Mouse (Mus musculus): Measurements from ENCODE around the gene Rock2.
A peak's percentile ranks its signal among the peaks of the same experiment; 100 is the strongest.

Rock2 gene

GRCm38 (mm10) chr12:16872006-16872405, 22.7 kb upstream of the Rock2 start:
- ATAC-seq (ENCODE audit: low TSS enrichment), result no peak

GRCm38 (mm10) chr12:16872926-16873464, 21.7 kb upstream of the Rock2 start:
- 0 out of 2 replicates have a peak, but pooled peaks have one; percentile 7 for ATAC-seq (ENCODE audit: low TSS enrichment)

- peak; percentile 80 for ATAC-seq (ENCODE audit: low TSS enrichment)
Observed at GRCm38 (mm10) chr12:16873549-16873948, 21.1 kb upstream of the Rock2 start.

DNA sequence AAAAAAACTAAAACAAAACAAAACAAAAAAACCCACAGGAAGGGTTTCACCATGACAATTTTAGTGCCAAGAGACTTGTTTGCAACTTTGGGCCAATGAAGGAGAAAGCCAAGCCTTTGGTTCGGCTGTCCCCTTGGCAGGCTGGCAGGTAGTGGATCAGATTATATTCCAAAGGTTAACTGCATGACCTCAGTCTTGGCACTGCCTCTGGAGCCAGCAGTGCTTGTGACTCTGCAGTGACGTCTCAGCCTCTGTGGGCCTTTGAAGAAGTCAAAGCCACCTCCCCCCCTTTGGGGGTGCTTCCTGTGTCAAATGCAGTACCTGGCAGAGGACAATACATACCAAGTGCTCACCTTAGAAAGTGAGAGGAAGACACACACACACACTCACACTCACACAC, 20.6 kb upstream of the Rock2 start:
- ATAC-seq (ENCODE audit: low TSS enrichment), result no peak

DNA sequence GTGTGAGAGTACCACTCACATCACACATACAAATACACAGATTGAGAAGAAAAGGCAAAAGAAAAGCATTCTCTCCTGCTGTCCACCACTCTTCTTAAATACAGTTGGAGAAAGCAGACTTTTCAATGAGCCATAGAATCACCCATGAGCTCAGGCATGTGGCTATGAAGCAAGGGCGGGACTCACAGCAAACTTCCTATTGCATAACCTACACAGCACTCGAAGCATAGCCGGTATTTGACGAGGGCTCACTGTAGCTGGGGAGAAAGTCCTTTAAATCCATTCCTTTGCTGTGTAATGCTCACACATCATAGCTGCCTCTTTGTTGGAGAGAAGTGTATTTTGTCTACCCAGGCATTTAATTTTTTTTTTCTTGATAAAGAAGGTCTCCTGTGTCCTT, 19.4 kb upstream of the Rock2 start:
- ATAC-seq (ENCODE audit: low TSS enrichment), result peak; percentile 50; the same call in 1 of the 2 replicates

- ATAC-seq (ENCODE audit: low TSS enrichment), result no peak
Observed at GRCm38 (mm10) chr12:16875678-16876077, 19.0 kb upstream of the Rock2 start.

DNA sequence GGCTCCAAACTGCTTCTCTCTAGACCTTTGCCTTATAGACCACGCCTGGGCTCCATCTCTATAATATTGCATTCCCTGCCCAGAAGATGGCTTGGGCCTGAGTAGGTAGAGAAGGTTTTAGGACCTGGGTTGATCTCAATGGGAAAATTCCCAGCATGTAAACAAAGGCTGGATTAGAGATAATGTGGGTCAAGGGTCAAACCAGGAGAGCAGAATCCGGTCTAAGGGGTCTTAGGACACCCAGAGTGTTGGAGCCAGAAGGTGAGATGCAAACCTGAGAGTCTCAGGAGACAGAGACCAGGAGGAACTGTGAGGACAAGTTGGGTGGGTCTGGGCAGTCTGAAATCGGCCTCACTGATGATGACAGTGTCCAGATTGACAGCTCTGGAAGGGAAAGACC, 18.0 kb upstream of the Rock2 start:
- no peak for ATAC-seq (ENCODE audit: low TSS enrichment)

DNA sequence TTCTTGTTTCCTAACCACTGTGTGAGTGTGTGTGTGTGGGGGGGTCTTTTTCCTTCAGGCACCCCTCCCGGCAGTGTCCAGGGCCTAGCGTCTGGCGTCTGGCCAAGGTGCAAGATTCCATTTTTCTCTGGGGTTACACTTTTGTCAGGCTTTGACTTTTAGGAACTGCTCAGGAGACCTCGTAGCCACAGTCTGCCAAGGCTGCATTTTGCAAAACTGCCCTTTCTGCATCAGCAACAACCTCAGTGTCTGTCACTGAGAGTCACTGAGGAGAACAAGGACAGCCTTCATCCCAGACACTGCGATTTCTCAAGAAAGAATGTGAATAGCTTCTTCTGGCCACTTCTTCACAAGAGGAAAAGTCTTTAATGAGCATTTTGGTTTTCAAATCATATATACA, 17.6 kb upstream of the Rock2 start:
- ATAC-seq (ENCODE audit: low TSS enrichment), result no peak

- 0 out of 2 replicates have a peak, but pooled peaks have one; percentile 29 for ATAC-seq (ENCODE audit: low TSS enrichment)
Observed at GRCm38 (mm10) chr12:16877679-16878078, 17.0 kb upstream of the Rock2 start.

GRCm38 (mm10) chr12:16879369-16879768, 15.3 kb upstream of the Rock2 start:
- no peak for ATAC-seq (ENCODE audit: low TSS enrichment)

- ATAC-seq (ENCODE audit: low TSS enrichment), result no peak
Observed at GRCm38 (mm10) chr12:16880077-16880476, 14.6 kb upstream of the Rock2 start.

DNA sequence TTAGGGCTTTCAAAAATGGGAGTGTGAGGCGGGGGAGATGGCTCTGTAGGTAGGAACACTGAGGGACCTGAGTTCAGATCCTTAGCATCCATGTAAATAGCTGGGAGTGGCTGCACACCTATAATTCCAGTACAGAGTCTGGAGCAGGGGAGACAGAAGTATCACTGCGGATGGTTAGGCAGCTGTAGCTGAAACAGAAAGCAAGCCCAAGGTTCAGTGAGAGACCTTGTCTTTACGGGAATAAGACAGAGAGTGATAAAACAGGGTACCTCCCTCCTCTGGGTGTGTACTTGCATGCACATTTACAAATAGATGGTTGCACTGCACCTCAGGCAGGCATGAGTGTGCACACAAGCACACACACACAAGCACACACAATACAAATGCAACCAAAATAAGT, 12.3 kb upstream of the Rock2 start:
- ATAC-seq (ENCODE audit: low TSS enrichment), result no peak

GRCm38 (mm10) chr12:16883111-16883510, 11.6 kb upstream of the Rock2 start:
- no peak for ATAC-seq (ENCODE audit: low TSS enrichment)

DNA sequence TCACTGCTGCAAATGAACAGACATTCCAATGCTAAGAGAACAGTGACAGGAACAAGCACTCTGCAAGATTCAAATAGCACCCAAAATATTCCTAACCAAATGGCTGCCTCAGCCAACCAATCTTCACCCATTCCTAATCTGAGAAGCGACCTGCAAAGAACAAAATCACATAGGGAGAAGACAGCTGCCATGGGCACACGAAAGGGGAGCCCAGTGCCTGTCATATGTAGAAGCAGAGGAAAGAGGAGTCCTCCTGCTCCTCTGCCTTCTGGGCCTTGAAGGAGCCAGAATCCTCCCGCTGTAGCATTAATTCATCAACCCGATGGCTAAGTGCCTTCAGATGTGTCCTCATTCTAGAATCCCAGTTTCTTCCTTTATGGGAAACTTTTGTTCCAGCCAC, 10.2 kb upstream of the Rock2 start:
- ATAC-seq (ENCODE audit: low TSS enrichment), result no peak

DNA sequence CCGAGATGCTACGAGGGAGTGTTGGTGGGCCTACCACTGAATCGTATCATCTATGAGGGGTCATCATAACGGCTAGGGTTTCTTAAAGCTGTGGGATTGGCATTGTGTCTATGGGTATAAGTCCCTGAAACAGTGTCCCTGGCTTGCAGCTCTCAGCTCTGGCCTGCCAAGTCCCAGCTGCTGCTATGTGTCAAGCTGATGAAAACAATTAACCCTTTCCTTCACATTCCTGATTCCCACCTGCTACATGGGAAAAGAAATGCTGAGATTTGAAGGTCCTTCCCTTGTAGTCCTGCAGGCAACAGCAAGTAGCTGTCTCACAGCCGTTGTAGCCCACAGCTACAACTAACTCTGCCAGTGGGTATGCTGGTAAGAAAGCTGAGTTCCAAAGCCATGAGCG, 8.3 kb upstream of the Rock2 start:
- no peak for ATAC-seq (ENCODE audit: low TSS enrichment)

GRCm38 (mm10) chr12:16893039-16893438, 1.7 kb upstream of the Rock2 start:
- ATAC-seq (ENCODE audit: low TSS enrichment), result no peak

- ATAC-seq (ENCODE audit: low TSS enrichment), result no peak
Observed at GRCm38 (mm10) chr12:16893656-16894395, 869 bp upstream of the Rock2 start.

DNA sequence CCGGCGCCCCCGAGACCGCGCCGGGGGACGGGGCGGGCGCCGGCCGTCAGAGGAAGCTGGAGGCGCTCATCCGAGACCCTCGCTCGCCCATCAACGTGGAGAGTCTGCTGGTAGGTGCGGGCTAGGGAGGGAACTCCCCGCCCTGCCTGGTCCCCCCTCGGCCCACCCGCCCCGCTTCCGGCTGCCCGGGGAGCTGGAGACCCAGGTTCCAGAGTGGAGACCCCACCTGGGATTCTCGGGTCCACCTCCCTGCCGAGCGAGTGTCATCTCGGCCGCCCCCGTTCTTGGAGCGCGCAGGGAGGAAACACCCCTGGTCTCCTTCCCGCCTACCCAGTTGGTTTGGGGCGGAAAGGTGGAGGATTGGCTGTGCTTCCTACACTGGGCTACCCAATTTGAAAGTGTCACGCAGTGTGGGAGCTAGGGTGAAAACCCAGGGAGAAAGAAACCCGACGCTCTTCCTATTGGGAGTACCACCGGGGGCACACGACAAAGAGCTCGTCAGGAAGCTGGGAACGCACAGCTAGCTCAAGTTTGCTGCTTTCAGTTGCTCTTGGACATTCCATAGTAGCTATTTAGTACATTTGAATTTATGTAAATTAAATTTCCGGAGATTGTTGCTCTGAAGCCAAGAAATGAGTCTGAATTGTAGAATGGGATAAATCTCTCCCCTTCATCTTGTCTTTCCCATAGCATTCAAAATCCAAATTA, 680 bp downstream of the Rock2 start:
- peak; percentile 24 for ATAC-seq (ENCODE audit: low TSS enrichment)

DNA sequence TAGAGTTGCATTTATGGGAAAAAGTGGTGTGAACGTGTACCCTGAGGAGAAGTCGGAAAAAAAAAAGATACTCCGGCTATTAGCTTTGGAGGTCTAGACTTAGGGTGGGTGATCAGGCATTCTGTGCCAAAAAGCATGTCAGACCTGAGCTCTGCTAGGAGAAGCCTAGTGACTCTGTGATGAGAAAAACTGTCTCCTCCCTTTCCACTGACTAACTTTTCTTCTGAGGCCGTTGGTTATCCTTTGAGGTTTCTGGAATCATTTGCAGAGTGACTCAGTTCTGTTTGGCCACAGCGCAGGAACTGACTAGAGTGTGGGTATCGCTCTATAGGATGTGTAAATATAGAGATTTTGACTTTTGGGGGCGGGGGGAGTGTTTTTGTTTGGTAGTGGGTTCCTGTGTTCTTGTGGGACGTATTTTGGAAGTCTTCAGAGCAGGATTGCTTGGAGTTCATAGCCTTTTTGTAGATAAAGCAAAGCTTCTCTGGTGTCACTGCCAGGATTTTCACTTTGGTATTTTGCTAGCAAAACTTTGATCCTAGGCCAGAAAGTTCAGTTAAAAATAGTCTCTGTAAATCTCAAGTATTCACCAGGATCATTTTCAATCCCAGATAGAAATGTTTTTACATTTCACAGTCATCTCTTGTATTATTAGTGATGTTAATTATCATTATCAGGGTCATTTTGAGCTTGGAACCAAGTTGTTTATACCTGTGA, 1.5 kb downstream of the Rock2 start:
- peak; percentile 27; the same call in 1 of the 2 replicates for ATAC-seq (ENCODE audit: low TSS enrichment)

DNA sequence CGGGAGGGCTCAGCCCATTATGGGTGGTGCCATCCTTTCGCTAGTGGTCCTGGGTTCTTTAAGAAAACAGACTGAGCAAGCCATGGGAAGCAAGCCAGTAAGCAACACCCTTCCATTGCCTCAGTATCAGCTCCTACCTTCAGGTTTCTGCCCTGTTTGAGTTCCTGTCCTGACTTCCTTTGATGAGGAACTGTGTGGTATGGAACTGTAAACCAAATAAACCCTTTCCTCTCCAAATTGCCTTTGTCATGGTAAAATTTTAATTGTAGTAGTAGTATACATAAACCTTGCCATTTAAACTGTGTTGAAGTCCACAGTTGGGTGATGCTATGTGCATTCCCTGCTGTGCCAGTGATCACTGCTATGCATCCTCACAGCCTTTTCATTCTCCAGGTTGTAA, 2.5 kb downstream of the Rock2 start:
- no peak for ATAC-seq (ENCODE audit: low TSS enrichment)

DNA sequence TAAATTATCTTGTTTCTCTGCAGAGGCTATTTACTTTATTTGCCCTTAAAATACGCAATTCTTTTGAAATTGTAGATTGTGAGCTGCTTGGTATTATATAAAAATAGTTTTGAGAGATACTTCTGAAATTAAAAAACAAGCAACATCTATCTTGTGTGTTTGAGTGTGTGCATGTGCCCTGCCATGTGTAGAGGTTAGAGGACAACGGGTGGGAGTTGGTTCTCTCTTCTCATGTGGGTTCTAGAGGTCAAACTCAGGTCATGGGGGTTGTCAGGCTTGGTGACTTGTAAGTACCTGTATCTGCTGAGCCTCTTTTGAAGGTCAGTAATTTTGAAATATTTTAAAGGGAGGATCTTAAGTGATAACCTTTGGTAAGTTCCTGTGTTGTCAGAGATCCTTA, 3.5 kb downstream of the Rock2 start:
- no peak for ATAC-seq (ENCODE audit: low TSS enrichment)

DNA sequence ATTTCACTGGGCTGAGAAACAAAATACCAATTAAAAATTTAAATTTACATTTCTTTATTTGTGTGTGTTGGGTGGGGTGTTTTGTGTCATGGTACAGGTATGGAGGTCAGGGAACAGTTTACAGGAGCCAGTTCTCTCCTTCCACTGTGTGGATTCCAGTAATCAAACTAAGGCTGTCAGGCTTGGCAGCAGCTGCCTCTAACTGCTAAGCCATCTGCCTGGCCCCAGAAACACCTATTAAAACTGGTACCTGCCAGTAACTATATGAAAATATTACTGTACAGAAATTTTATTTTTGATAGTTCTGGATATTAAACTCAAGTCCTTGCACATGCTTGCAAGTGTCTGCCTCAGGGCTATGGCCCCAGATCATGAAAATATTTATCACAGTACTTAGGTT, 4.1 kb downstream of the Rock2 start:
- ATAC-seq (ENCODE audit: low TSS enrichment), result no peak

Measured in frontal cortex, adult (tissue).